Mouse (Mus musculus) small intestine, adult 2 months (tissue): ENCODE measurements at regions not wholly inside any gene's neighbourhood (a gene's known extent, or its start where the extent isn't known, plus 50 kb on each side); places are given as distances from the start of the nearest gene placed in this dataset.

Experiments used
- H3K27ac ChIP-seq: fragments of 200-500 bp; 2 replicates; pipeline ENCODE4 v1.5.1; 2012; ENCODE audit warnings: low read depth, low read length, control low read depth, inconsistent platforms; ENCODE audit not compliant: insufficient read depth
- H3K27me3 ChIP-seq: fragments of 200-500 bp; 2 replicates; pipeline ENCODE4 v1.6.1; 2012; ENCODE audit warnings: mild to moderate bottlenecking, moderate library complexity, low read length, inconsistent platforms; ENCODE audit not compliant: control insufficient read depth, insufficient read depth
- H3K36me3 ChIP-seq: fragments of 200-500 bp; 2 replicates; pipeline ENCODE4 v1.6.1; 2012; ENCODE audit warnings: mild to moderate bottlenecking, low read length, control low read depth, inconsistent platforms; ENCODE audit not compliant: control insufficient read depth, insufficient read depth
- H3K4me1 ChIP-seq: fragments of 200-500 bp; 2 replicates; pipeline ENCODE4 v1.6.1; 2012; ENCODE audit warnings: low read length, inconsistent platforms, mixed read lengths; ENCODE audit not compliant: control insufficient read depth, insufficient read depth, insufficient read length
- H3K4me3 ChIP-seq: fragments of 200-500 bp; 2 replicates; pipeline ENCODE4 v1.5.1; 2012; ENCODE audit warnings: low read depth, mild to moderate bottlenecking, control low read depth, inconsistent platforms, low read length, moderate library complexity
- CTCF ChIP-seq: fragments of 200-500 bp; IDR thresholded peaks from 2 replicates; pipeline ENCODE4 v1.5.1; 2012; ENCODE audit warnings: low read depth, mild to moderate bottlenecking, control low read depth, inconsistent platforms, low read length, moderate library complexity, mixed read lengths; ENCODE audit not compliant: insufficient replicate concordance, insufficient read length; ENCODE audit errors: extremely low read depth
- POLR2A ChIP-seq: fragments of 200-500 bp; IDR thresholded peaks from 2 replicates; pipeline ENCODE4 v1.6.1; 2012; ENCODE audit warnings: low read depth, mild to moderate bottlenecking, control low read depth, inconsistent platforms, low read length, moderate library complexity
- WGBS: fragments of 180-500 bp; shearing (Covaris S2); methylation state at CpG from one replicate; pipeline ENCODE4 v1.1.7; 2018; 5-methylcytosine and 5-hydroxymethylcytosine counted together

- Histone ChIP-seq H3K27ac (no peak overlapping the region), H3K4me1 (no peaks in the 10 kb centered on the region), H3K4me3 (no peak overlapping the region), H3K27me3 (no peaks in the 10 kb centered on the region), H3K36me3 (no peaks in the 10 kb centered on the region)
- WGBS = 23% methylated on average over 3 of the region's 3 CpGs
- TF ChIP-seq CTCF (no peak), POLR2A (no peak)
Observed at GRCm38 (mm10) chr11:44219971-44220370, 179.9 kb upstream of the Il12b start.

DNA sequence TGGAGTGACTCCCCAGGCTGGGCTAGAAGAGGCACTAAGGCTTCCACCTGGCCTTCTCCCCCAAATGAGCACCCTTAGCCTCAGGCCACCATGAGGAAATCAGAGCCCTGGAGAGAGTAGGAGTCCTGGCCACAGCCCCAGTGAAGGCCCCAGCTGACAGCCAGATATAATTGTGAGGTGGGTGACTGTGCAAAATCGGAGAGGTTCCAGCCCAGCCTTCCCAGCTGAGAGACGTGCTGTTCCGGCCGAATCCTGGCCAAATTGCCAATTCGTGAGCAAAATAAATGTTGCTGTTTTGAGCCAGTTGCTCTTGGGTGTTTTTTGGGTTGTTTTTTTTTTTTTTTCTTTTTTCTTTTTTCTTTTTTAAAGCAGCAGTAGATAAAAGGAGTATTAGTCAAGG lies 169.9 kb upstream of the Il12b start:
- Histone ChIP-seq H3K4me1 (no peaks in the 10 kb centered on the region), H3K27me3 (no peaks in the 10 kb centered on the region), H3K27ac (no peak overlapping the region), H3K4me3 (no peak overlapping the region), H3K36me3 (no peaks in the 10 kb centered on the region)
- TF ChIP-seq CTCF = no peak
- TF ChIP-seq POLR2A = no peak
- 88% methylated on average over 5 of the region's 5 CpGs for WGBS

GRCm38 (mm10) chr11:44235456-44235855 lies 164.4 kb upstream of the Il12b start:
- Histone ChIP-seq H3K36me3 (no peaks in the 10 kb centered on the region), H3K4me3 (no peak overlapping the region), H3K27me3 (no peaks in the 10 kb centered on the region), H3K27ac (no peak overlapping the region), H3K4me1 (no peaks in the 10 kb centered on the region)
- TF ChIP-seq POLR2A (no peak), CTCF (no peak)

DNA sequence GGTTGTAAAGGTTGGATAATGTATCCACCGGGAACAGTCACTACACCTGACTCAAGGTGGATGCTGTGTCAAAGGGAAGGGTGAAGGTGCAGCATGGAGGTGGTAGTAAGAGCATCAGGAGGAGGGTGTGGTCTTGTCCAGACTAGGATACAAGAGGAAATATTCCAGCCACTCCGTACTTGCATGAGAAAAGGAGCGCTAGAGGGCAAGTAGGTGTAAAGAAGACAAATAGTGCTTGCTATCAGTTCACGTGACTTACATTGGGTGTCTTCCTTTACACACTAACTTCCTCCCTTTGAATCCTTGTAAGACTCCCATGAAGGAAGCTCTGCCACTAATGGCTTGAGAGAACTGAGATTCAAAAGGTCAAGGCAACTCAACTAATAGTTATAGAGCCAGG lies 161.8 kb upstream of the Il12b start:
- WGBS = 89% methylated on average over 4 of the region's 4 CpGs
- Histone ChIP-seq H3K36me3 (no peaks in the 10 kb centered on the region), H3K27ac (no peak overlapping the region), H3K27me3 (no peaks in the 10 kb centered on the region), H3K4me3 (no peak overlapping the region), H3K4me1 (no peaks in the 10 kb centered on the region)
- TF ChIP-seq CTCF (no peak), POLR2A (no peak)

DNA sequence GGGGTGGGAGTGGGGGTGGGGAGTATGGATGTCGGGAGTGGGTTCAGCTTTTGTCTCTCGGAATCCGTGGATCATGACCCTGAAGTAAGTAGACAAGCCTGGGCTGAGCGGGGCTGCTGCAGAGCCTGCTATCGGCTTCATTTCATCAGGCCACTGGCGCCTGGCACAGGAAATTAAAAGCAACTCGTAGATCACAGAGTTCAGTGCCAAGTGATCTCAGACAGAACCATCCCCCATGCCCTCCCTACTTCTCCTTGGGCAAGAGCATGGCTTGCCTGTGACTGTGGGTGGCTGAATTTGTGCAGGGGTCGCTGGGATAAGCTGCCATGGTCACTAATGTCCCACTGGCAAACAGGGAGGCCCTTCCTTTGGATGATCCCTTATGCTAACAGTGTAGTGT lies 161.3 kb upstream of the Il12b start:
- no peak for TF ChIP-seq CTCF
- H3K27me3 ChIP-seq = no peaks in the 10 kb centered on the region
- WGBS = 80% methylated on average over 8 of the region's 8 CpGs
- no peaks in the 10 kb centered on the region for H3K36me3 ChIP-seq
- H3K4me1 ChIP-seq = no peaks in the 10 kb centered on the region
- H3K4me3 ChIP-seq = no peak overlapping the region
- no peak overlapping the region for H3K27ac ChIP-seq

DNA sequence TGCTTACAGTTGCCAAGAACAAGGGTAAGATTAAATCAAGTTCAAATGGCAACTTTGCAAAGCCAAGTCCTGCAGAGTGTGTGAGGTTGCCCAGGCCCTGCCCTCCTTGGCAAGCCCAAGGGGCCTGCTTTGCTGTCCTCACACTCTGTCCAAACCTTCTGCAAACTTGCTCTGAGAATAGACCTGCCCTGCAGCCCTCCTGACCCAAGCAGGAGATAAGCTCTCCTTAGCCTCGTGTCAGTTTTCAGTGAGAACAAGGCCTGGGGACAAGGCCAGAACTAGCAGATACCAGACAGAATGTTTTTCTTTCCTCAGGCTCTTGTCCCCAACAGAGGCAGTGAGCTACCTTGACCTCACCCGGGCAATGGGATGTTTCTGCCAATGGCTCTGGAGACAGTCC lies 156.7 kb upstream of the Il12b start:
- H3K4me3 ChIP-seq = no peak overlapping the region
- H3K27ac ChIP-seq = no peak overlapping the region
- TF ChIP-seq POLR2A = no peak
- TF ChIP-seq CTCF = no peak
- WGBS = 38% methylated on average over 2 of the region's 2 CpGs
- no peaks in the 10 kb centered on the region for H3K27me3 ChIP-seq
- H3K4me1 ChIP-seq = no peaks in the 10 kb centered on the region
- H3K36me3 ChIP-seq = no peaks in the 10 kb centered on the region

GRCm38 (mm10) chr11:44251821-44252220 lies 148.0 kb upstream of the Il12b start:
- Histone ChIP-seq H3K4me3 (no peak overlapping the region), H3K4me1 (no peaks in the 10 kb centered on the region), H3K27me3 (no peaks in the 10 kb centered on the region), H3K36me3 (no peaks in the 10 kb centered on the region), H3K27ac (no peak overlapping the region)
- TF ChIP-seq CTCF = no peak
- TF ChIP-seq POLR2A = no peak
- WGBS = 84% methylated on average over 5 of the region's 5 CpGs
